Mouse (Mus musculus) liver, adult 2 months (tissue): Measurements from ENCODE around the gene Zfp704. TPM values are rescaled to one million over a fixed set of nuclear protein-coding genes. Genes with fewer than 3 reads are reported as not detected.

ENCODE experiments used
- DNase-seq: peaks from one replicate; pipeline ENCODE4 v3.0.0-alpha.2; 2011; ENCODE audit warnings: low read depth, low spot score; ENCODE audit errors: extremely low read depth
- H3K27ac ChIP-seq: fragments of 200-500 bp; replicated peaks from 2 replicates; pipeline ENCODE4 v1.5.1; 2012; ENCODE audit warnings: low read depth, mild to moderate bottlenecking, control low read depth, inconsistent platforms, low read length; ENCODE audit not compliant: insufficient read depth
- H3K27me3 ChIP-seq: fragments of 200-500 bp; 2 replicates; pipeline ENCODE4 v1.6.1; 2012; ENCODE audit warnings: mild to moderate bottlenecking, moderate library complexity, low read length, inconsistent platforms; ENCODE audit not compliant: control insufficient read depth, insufficient read depth
- H3K36me3 ChIP-seq: fragments of 200-500 bp; 2 replicates; pipeline ENCODE4 v1.6.1; 2012; ENCODE audit warnings: low read length, inconsistent platforms; ENCODE audit not compliant: control insufficient read depth, insufficient read depth
- H3K4me1 ChIP-seq: fragments of 200-500 bp; 2 replicates; pipeline ENCODE4 v1.6.1; 2011; ENCODE audit warnings: low read length; ENCODE audit not compliant: control insufficient read depth, insufficient read depth
- H3K4me3 ChIP-seq: fragments of 200-500 bp; 2 replicates; pipeline ENCODE4 v1.5.1; 2011; ENCODE audit warnings: low read depth, mild to moderate bottlenecking, control low read depth, low read length, moderate library complexity; ENCODE audit not compliant: insufficient read depth
- H3K79me2 ChIP-seq: fragments of 200-500 bp; 2 replicates; pipeline ENCODE4 v1.6.1; 2012; ENCODE audit warnings: inconsistent platforms, mild to moderate bottlenecking, low read length, moderate library complexity; ENCODE audit not compliant: control insufficient read depth, insufficient read depth
- H3K9ac ChIP-seq: fragments of 200-500 bp; 2 replicates; pipeline ENCODE4 v1.6.1; 2012; ENCODE audit warnings: low read depth, mild to moderate bottlenecking, control low read depth, inconsistent platforms, low read length
- CTCF ChIP-seq: fragments of 200-500 bp; IDR thresholded peaks from 2 replicates; pipeline ENCODE4 v1.5.1; 2011; ENCODE audit warnings: low read depth, low read length, control low read depth
- POLR2A ChIP-seq: fragments of 200-500 bp; IDR thresholded peaks from 2 replicates; pipeline ENCODE4 v1.6.1; 2011; ENCODE audit warnings: low read length, control low read depth; ENCODE audit not compliant: insufficient read depth; ENCODE audit errors: extremely low read depth
- WGBS: fragments of 180-500 bp; shearing (Covaris S2); methylation state at CpG from one replicate; pipeline ENCODE4 v1.1.7; 2018; 5-methylcytosine and 5-hydroxymethylcytosine counted together
- polyA plus RNA-seq: library from polyadenylated mRNA; depleted of rRNA; stranded (reverse); fragments of >200 nt; gene quantifications from 2 replicates; pipeline ENCODE4 v1.2.3, GENCODE M21; 2012
- total RNA-seq: library from RNA; depleted of rRNA; stranded (reverse); fragments of >200 nt; gene quantifications from 2 replicates; pipeline ENCODE4 v1.2.3, GENCODE M21; 2014

Gene Zfp704
- total and polyA plus RNA-seq, 2 experiments, result 1.3 to 3.2 TPM

DNA sequence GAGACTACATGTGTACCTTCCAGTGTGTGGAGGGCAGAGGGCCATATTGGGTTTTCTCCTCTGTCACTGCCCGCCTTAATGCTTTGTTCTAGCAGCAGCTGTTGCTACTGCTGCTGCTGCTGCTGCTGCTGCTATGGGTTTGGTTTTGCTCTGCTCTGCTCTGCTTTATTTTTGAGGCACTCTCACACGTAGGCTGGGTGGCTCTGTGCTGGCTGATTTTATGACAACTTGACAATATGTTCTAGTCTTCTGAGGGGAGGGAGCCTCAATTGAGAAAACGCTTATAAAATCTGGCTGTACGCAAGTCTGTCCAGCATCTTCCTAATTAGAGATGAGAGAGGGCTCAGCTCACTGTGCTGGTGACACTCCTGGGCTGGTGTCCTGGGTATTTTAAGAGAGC, 66.4 kb downstream of the Zfp704 start:
- WGBS, result 93% methylated on average over 4 of the region's 4 CpGs
- no peaks in the 10 kb centered on the region for H3K27me3 ChIP-seq

DNA sequence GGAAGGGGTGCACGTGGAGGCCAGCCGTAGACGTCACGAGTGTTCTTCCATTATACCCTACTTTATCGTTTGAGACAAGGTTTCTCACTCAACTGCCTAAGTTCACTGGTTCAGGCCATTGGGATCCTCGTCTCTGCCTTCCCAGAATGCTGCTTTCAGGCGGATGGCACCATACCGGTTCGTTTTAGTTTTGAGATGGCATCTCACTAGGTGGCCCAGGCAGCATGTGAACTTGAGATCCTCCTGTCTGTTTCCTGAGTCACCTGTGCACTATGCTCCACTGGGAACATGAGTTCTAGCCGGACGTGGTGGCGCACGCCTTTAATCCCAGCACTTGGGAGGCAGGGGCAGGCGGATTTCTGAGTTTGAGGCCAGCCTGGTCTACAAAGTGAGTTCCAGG, 68.3 kb downstream of the Zfp704 start:
- no peak overlapping the region for H3K27ac ChIP-seq
- H3K4me1 ChIP-seq, result peaks cover 12% of the 10 kb centered on the region
- H3K4me3 ChIP-seq, result no peak overlapping the region
- no peak overlapping the region for H3K9ac ChIP-seq
- H3K36me3 ChIP-seq, result no peaks in the 10 kb centered on the region
- TF ChIP-seq CTCF (no peak), POLR2A (no peak)
- H3K27me3 ChIP-seq, result no peaks in the 10 kb centered on the region
- WGBS, result 91% methylated on average over 14 of the region's 14 CpGs
- H3K79me2 ChIP-seq, result peaks cover 10% of the 10 kb centered on the region; the same call in 1 of the 2 replicates
- DNase-seq, result no peak

More for the DNA sequence above, 66.4 kb downstream of the Zfp704 start:
- Histone ChIP-seq H3K36me3 (no peaks in the 10 kb centered on the region), H3K9ac (no peak overlapping the region), H3K4me1 (peaks cover 11% of the 10 kb centered on the region), H3K27ac (no peak overlapping the region), H3K79me2 (peaks cover 3% of the 10 kb centered on the region; the same call in 1 of the 2 replicates), H3K4me3 (no peak overlapping the region)
- no peak for DNase-seq
- TF ChIP-seq CTCF, result no peak
- TF ChIP-seq POLR2A, result no peak

DNA sequence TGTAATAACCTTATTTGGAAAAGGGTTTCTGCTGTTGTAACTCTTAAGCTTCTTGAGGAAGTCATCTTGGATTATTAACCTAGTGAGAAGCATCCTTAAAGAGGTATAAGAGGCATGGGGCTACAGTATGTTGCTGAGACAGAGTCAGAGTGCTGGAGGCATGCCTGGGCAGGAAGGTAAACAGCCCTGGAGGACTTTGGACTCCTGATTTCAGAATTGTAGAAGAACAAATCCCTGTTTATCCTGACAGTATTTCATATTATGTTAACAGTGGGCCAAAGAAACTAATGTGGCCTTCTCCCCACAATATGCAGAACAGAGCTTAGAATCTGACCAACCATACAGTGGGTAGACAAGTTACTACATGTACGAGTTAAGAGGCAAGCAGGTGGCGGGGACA, 71.4 kb downstream of the Zfp704 start:
- Histone ChIP-seq H3K27ac (peak overlapping the region; percentile 80), H3K4me3 (no peak overlapping the region), H3K79me2 (peaks cover 10% of the 10 kb centered on the region; the same call in 1 of the 2 replicates), H3K9ac (no peak overlapping the region), H3K27me3 (no peaks in the 10 kb centered on the region), H3K4me1 (peaks cover 12% of the 10 kb centered on the region), H3K36me3 (no peaks in the 10 kb centered on the region)
- no peak for TF ChIP-seq CTCF
- TF ChIP-seq POLR2A, result no peak
- DNase-seq, result peak; percentile 88
- WGBS, result 83% methylated on average over 2 of the region's 2 CpGs

DNA sequence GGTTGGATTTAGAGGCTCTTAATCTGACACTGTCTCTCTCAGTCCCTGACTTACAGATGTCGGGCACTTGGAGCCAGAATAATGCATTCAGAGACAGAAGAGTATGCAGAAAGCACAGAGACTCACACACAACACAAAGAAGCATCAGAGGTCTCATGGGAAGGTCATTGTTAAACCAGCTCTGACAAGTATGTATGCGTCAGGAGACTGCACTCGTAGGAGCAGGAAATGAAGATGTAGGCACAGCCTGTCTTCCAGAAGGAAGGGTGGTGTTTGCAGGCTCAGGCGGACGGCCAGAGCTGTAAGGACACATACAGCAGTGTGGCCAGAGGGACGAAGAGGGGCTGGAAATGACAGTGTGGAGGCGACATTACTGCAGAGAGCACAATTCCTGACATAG, 72.0 kb downstream of the Zfp704 start:
- no peak overlapping the region for H3K27ac ChIP-seq
- DNase-seq, result no peak
- no peaks in the 10 kb centered on the region for H3K36me3 ChIP-seq
- no peak for TF ChIP-seq POLR2A
- TF ChIP-seq CTCF, result no peak
- no peaks in the 10 kb centered on the region for H3K27me3 ChIP-seq
- 83% methylated on average over 7 of the region's 7 CpGs for WGBS
- H3K9ac ChIP-seq, result no peak overlapping the region
- peaks cover 10% of the 10 kb centered on the region; the same call in 1 of the 2 replicates for H3K79me2 ChIP-seq
- H3K4me1 ChIP-seq, result peaks cover 12% of the 10 kb centered on the region
- H3K4me3 ChIP-seq, result no peak overlapping the region

DNA sequence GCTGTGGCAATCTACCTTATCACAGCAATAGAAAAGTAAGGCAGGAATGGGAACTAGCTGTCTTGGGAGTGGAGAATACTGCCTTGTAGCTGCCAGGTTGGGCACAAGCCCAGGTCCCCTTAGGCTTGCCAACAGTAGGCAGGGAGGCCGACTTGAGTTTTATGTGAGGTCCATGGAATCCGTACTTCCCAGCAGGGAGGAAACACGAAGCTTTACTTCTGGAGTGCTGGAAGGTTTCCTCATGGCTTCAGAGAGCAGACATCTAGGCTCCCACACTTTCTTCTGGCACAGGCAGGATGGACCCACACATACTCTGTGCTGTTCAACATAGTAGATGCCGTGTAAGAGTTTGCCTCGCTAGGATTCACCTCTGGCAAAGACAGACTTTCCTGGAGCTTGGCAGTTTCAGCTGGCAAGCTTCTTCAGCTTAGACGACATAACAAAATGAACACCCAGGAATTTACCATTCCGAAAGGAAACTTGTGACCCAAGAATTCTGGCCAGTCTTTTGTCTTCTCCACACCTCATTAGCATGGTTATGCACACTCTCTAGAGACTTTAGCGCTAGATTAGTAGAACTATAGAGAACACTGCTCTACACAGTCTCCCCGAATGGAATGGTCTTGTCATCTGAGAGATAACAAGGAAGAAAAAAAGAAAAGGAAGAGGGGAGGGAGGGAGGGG, 79.6 kb downstream of the Zfp704 start:
- no peak for TF ChIP-seq POLR2A
- no peak for TF ChIP-seq CTCF
- no peaks in the 10 kb centered on the region for H3K79me2 ChIP-seq

DNA sequence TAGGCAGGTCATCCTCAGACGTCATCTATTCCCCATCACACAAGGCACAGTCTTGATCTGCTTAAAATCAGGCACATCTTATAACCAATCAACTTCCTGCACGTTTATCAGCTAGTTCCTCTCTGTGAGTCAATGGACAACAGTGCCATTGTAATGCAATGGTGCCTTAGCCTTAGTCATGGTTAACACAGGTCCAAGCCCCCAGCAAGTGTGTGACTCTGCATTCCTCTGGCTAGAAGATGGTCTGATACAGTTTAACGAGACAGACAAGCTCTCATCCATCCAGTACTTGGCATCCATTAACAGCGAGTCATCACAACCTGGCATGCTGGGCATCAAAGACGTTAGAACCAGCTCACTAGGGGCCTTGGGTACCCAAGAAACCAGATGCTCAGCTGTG, 85.5 kb downstream of the Zfp704 start:
- Histone ChIP-seq H3K4me3 (no peak overlapping the region), H3K79me2 (no peaks in the 10 kb centered on the region), H3K9ac (no peak overlapping the region), H3K27ac (no peak overlapping the region), H3K4me1 (peaks cover 14% of the 10 kb centered on the region; the same call in 1 of the 2 replicates), H3K36me3 (no peaks in the 10 kb centered on the region), H3K27me3 (no peaks in the 10 kb centered on the region)
- DNase-seq, result no peak
- WGBS, result 83% methylated on average over 5 of the region's 5 CpGs
- TF ChIP-seq CTCF (no peak), POLR2A (no peak)

More for the DNA sequence above, 79.6 kb downstream of the Zfp704 start:
- no peaks in the 10 kb centered on the region for H3K36me3 ChIP-seq
- WGBS, result 84% methylated on average over 9 of the region's 9 CpGs
- H3K4me3 ChIP-seq, result no peak overlapping the region
- no peak overlapping the region for H3K27ac ChIP-seq
- H3K9ac ChIP-seq, result no peak overlapping the region
- no peaks in the 10 kb centered on the region for H3K27me3 ChIP-seq
- no peaks in the 10 kb centered on the region for H3K4me1 ChIP-seq
- DNase-seq, result peak; percentile 51
